Mouse (Mus musculus): ENCODE measurements around the gene Vps8. TPM values are rescaled to one million over a fixed set of nuclear protein-coding genes. Genes with fewer than 3 reads are reported as not detected.

The Vps8 gene
- total RNA-seq, 2 experiments from 2014 or later, result 7.2 to 9.0 TPM

GRCm38 (mm10) chr16:21403402-21403801, 19.5 kb upstream of the Vps8 start:
- DNase-seq (ENCODE audit: low spot score), result no peak

GRCm38 (mm10) chr16:21404631-21405030, 18.3 kb upstream of the Vps8 start:
- DNase-seq (ENCODE audit: low spot score), result no peak

- no peak for DNase-seq (ENCODE audit: low spot score)
Observed at GRCm38 (mm10) chr16:21405224-21405969, 17.5 kb upstream of the Vps8 start.

- DNase-seq (ENCODE audit: low spot score), result no peak
Observed at GRCm38 (mm10) chr16:21406136-21406535, 16.8 kb upstream of the Vps8 start.

- DNase-seq (ENCODE audit: low spot score), result no peak
Observed at GRCm38 (mm10) chr16:21411779-21412178, 11.1 kb upstream of the Vps8 start.

- DNase-seq (ENCODE audit: low spot score), result peak; percentile 73
Observed at GRCm38 (mm10) chr16:21412593-21413047, 10.3 kb upstream of the Vps8 start.

GRCm38 (mm10) chr16:21413819-21414218, 9.1 kb upstream of the Vps8 start:
- no peak for DNase-seq (ENCODE audit: low spot score)

- no peak for DNase-seq (ENCODE audit: low spot score)
Observed at GRCm38 (mm10) chr16:21415128-21415527, 7.8 kb upstream of the Vps8 start.

GRCm38 (mm10) chr16:21418012-21418411, 4.9 kb upstream of the Vps8 start:
- no peak for DNase-seq (ENCODE audit: low spot score)

GRCm38 (mm10) chr16:21423546-21423910, 610 bp downstream of the Vps8 start:
- no peak for DNase-seq (ENCODE audit: low spot score)

- no peak for DNase-seq (ENCODE audit: low spot score)
Observed at GRCm38 (mm10) chr16:21428131-21428530, 5.2 kb downstream of the Vps8 start.

- DNase-seq (ENCODE audit: low spot score), result no peak
Observed at GRCm38 (mm10) chr16:21430377-21431060, 7.6 kb downstream of the Vps8 start.

- DNase-seq (ENCODE audit: low spot score), result no peak
Observed at GRCm38 (mm10) chr16:21431614-21432013, 8.7 kb downstream of the Vps8 start.

GRCm38 (mm10) chr16:21433543-21433942, 10.6 kb downstream of the Vps8 start:
- no peak for DNase-seq (ENCODE audit: low spot score)

- DNase-seq (ENCODE audit: low spot score), result no peak
Observed at GRCm38 (mm10) chr16:21441012-21441411, 18.1 kb downstream of the Vps8 start.

- DNase-seq (ENCODE audit: low spot score), result no peak
Observed at GRCm38 (mm10) chr16:21445026-21445625, 22.2 kb downstream of the Vps8 start.

- no peak for DNase-seq (ENCODE audit: low spot score)
Observed at GRCm38 (mm10) chr16:21447447-21447846, 24.5 kb downstream of the Vps8 start.

GRCm38 (mm10) chr16:21448464-21448863, 25.5 kb downstream of the Vps8 start:
- no peak for DNase-seq (ENCODE audit: low spot score)

- no peak for DNase-seq (ENCODE audit: low spot score)
Observed at GRCm38 (mm10) chr16:21449890-21450289, 27.0 kb downstream of the Vps8 start.

- no peak for DNase-seq (ENCODE audit: low spot score)
Observed at GRCm38 (mm10) chr16:21452569-21452968, 29.7 kb downstream of the Vps8 start.

GRCm38 (mm10) chr16:21457639-21458369, 34.9 kb downstream of the Vps8 start:
- DNase-seq (ENCODE audit: low spot score), result no peak

- no peak for DNase-seq (ENCODE audit: low spot score)
Observed at GRCm38 (mm10) chr16:21465868-21466267, 43.0 kb downstream of the Vps8 start.
